Mouse (Mus musculus) gastrocnemius, postnatal 36 days (tissue): ENCODE results near the gene Galnt10. TPM values are rescaled to one million over a fixed set of nuclear protein-coding genes. Genes with fewer than 3 reads are reported as not detected.

Experiments used
- DNase-seq, 2 experiments: peaks; one replicate each; pipeline ENCODE4 v3.0.0; 2022
- intact Hi-C: fragments of 180-260 bp; cut with DNase I; formaldehyde crosslinking; loops from one replicate; pipeline ENCODE4 v1.15.1; 2025
- long read RNA-seq, 2 experiments: library from polyadenylated mRNA; stranded (forward); transcript quantifications; one replicate each; pipeline ENCODE4 v2.0.0; 2021
- total RNA-seq, 2 experiments: library from RNA; stranded (reverse); gene quantifications; 2 replicates each; pipeline ENCODE4 v1.2.3; 2021

Gene Galnt10
- total RNA-seq: 1 to 10 TPM; 5.2 to 6.3 TPM
- long read RNA-seq, experiment 1, full-length matches to known transcripts: 1 of 6 reads
- long read RNA-seq, experiment 1, partial matches to known transcripts: 4 of 6 reads
- long read RNA-seq, experiment 1, other reads (novel, unspliced or antisense): 1 of 6 reads
- long read RNA-seq, experiment 2, full-length matches to known transcripts: 3 of 3 reads
- long read RNA-seq, experiment 2, partial matches to known transcripts: 0 of 3 reads
- long read RNA-seq, experiment 2, other reads (novel, unspliced or antisense): 0 of 3 reads

DNA sequence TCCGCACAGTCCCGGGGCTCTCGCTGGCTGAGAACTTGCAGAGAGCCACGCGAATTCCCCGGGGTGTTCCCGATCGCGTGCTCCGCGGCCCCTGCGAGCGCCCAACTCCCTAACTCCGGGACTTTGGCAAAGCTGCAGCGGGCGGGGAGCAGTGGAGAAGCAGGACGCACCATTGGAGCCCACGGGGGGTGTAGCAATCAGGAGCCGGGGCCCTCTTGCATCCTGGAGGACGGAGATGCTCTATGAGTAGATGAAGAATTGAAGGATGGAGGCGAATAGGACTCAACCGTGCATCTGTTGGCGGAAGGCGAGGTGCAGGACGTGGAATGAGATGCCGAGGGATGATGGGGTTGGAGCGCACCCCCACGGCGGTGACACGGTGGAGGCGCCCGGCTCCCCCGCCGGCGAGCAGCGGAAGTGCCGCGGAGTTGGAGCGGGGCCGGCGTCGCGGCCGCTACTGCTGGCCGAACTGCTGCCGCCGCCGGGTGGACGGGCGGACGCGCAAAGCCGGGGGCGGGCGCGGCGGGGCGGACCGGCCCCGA, at the start of gene Galnt10:
Gene Galnt10 (plus strand): TSS at position 425 of the 542 bp plus-strand sequence.
- intact Hi-C loops: loop anchor here (5.0 to 10.0 kb wide), 2 partner anchors 37 to 80 kb away; no protein-coding TSS in a partner anchor

DNA sequence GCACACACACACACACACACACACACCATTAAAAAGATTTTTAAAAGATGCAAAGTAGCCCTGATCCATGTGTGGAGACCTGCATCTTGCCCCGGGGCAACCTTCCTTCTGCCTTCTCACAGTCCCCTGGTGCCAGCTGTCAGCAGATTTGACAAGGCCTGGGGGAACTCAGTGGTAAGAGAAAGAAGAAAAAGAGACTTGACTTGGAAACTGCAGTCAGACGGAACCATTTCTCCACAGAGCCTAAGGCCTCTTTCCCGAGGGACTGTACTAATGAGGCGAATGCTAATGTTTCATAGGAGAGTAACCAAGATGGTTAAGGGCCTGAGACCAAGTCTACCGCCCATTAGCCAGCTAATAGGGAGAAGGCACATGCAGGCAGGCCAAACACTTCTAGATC, 49.3 kb upstream of the Galnt10 start:
- no peak for DNase-seq
- intact Hi-C loops: no loop called here

More for the DNA sequence above, at the start of gene Galnt10:
- DNase-seq: peak; percentile 86 to 91

DNA sequence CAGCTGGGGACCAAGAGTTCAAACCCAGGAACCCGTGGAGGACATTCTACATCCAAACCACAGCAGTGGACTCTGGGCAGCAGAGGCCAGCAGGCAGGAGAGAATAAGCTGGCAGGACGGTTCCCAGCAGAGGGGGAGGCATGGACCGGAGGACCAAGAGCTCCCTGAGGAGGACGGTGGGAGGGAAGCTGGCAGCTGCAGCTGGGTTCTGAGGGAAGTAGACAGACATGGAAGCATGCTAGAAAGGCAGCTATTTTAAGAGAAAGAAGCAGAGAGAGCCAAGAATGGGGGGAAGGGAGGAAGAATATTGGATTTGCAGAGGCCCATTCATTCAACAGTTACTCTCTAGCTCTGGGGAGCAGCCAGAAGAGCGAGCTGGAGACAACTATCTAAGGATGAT, 47.1 kb upstream of the Galnt10 start:
- intact Hi-C loops: no loop called here
- no peak for DNase-seq

DNA sequence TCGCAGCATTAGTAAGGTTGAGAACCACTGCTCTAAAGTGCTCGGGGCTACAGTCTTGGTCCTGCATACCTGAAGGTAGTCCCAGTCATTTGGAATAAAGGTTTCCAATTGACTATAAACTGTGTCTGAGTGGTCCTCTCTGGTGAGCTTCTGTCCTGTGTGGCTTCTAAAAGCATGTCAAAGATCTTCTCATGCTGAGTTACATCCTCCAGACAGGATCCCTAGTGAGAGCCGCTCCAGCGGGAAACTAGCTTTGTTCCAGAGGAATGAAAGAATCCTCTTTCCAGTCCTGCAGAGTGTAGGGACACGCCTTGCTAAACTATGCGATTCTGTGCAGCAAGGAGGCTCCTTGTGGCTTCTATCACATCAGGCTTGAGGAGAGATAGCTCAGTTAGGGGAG, 45.9 kb upstream of the Galnt10 start:
- intact Hi-C loops: no loop called here

DNA sequence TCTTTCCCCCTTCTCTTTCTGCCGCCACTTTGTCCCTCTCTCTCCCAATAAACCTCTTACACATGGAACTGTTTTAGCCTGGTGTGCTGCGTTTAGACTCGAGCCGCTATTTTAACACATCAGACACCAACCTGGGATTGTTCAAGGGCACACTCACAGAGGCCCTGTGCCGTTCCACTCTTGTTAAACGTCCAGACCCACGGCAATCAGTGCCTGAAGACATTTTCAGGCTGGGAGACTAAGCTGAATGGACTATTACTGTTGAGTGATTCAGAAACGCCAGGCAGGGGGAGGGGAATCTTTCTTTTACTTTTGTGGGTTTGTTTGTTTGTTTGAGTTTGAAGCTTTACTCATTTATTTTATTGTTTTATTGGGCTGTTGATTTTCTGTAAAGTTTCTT, 45.1 kb upstream of the Galnt10 start:
- DNase-seq: no peak
- intact Hi-C loops: no loop called here

More for the DNA sequence above, 45.9 kb upstream of the Galnt10 start:
- DNase-seq: no peak

DNA sequence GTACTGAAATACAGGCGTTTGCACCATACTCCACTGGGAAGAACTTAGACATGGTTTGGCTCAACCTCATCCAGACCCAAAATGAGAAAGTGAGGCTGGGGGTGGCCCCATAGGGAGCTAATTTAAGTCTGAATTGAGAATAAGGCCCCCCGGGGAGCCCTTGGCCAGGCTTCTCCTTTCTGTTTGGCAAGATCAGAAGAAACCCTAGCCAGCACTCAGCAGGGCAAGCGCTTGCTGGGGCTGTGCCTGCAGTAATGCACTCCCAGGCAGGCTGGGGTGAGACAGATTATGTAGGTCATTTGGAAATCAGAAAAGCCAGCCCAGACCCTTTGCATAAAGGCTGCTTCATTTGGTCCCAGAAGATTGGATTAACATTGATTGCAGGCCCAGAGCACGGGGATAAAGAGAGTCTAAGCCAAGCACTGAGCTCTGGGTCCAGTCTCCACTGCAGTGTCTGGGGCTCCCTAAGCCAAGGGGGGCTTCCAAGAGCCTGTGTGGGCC, 44.6 kb upstream of the Galnt10 start:
- peak in 1 of 2 experiments; percentile 33 for DNase-seq
- intact Hi-C loops: no loop called here

DNA sequence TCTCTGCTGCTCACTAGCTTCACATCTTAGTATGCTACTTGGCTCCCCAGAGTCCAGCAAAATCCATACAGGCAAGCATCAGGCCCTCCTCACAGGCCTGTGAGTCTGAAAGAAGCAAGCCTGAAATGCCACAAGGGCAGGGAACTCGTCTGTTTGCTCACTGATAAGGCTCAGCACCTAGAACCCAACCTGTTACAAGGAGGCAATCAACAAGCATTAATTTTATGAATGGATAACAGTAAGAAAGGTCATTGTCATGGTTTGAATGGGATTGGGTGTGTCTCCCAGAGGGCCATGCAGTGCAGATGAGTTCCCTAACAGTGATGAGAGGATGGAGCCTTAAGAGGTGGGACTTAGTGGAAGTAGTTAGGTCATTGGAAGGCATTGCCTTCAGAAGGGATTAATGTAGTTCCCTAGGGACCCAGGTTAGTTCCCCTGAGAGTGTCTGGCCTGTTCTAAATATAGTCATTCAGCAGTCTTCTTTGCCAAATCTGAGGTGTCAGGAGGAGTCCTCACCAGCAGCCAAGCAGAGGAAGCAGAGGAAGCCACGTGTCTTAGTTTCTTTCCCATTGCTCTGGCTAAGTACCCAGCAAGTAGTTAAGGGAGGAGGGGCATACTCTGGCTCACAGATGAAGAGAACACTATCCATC, 43.3 kb upstream of the Galnt10 start:
- DNase-seq: no peak
- intact Hi-C loops: no loop called here

DNA sequence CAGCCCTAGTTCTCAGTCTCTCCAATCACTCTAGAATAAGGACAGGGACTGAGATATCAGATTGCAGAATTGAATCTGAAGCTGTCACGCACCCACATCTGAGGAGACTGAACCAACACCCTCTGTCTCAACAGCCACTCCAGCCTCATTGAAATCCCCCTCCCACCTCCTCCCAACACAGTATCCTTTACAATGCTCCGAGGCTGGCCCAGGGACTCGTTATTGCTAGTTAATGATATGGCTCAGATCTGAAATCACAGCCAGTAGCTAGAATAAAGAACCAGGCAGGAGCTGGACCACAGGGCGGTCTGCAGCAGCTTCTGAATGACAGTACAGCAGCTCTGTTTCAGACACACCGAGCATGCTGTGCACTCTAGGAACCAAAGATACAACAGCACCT, 40.2 kb upstream of the Galnt10 start:
- no peak for DNase-seq
- intact Hi-C loops: no loop called here

DNA sequence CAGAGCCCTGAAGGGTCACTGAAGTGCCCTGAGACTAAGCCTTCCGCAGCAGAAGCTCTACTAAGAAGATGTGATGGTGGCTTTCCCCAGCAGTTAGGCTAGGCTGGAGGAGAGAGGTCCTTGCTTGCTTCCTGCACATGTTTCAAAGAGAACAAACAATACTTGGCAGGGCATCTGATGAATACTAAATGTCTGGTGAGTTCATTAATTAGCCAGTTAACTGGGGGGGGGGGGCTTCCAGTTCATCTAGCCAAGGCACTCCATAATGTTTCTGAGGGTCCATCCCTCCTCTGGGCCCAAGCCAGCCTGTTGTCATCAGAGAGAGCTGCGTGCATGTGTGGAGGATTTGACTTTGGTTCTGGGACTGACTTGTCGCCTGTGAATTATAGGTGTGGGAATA, 39.6 kb upstream of the Galnt10 start:
- intact Hi-C loops: no loop called here
- DNase-seq: no peak

DNA sequence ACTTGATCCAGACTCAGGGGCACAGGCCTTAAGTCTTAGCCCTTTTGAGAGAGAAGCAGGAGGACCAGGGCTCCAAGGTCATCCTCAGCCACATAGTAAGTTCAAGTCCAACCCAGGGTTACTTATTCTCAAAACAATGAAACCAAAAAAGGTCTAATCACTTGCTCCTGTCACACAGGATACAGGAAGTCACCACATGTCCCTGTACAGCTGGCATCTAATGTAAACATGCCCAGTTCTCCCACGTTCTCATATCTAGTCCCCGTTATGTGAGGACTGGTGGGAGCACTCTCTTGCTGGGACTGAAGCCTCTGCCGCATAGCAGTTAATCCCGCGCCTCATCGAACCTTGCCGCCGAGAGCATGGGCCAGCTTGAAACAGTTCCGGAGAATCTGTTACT, 30.7 kb upstream of the Galnt10 start:
- intact Hi-C loops: no loop called here
- no peak for DNase-seq

DNA sequence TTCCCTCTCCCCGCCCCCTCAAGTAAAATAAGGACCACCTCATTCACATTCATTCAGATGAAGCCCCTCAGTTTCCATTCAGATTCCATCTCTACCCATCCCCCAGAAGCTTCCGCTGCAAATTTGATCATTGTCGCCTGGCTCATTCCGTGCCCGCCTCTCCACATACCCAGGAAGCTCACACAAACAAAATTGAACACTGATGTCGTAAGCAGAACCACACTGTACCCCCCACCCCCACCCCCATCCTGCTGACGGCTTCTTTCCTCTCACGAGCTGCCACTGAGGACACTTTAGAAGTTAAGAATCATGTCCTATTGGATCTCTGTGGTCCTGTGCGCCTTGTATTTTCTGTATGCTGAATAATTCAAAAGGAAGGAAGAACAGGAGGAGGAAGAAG, 30.0 kb upstream of the Galnt10 start:
- intact Hi-C loops: no loop called here

DNA sequence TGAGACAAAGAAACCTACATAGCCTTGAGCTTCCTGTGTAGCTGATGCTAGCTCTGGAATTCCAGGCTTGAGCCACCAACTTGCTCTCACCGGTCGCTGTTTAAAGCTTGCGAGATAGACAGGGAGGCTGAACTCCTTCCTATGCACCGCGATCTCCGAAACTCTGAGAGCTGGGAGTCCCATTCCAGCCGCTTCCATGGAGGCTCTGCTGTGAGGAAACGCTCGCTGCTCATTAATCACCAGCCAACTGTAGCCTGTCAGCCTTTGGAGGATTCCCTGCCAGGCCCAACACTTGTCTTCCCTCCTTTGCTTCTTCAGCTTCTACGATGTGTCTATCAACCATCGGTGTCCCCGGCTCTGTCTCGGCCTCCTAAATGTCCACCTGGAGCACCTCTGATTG, 29.4 kb upstream of the Galnt10 start:
- DNase-seq: no peak
- intact Hi-C loops: no loop called here

More for the DNA sequence above, 30.0 kb upstream of the Galnt10 start:
- no peak for DNase-seq

DNA sequence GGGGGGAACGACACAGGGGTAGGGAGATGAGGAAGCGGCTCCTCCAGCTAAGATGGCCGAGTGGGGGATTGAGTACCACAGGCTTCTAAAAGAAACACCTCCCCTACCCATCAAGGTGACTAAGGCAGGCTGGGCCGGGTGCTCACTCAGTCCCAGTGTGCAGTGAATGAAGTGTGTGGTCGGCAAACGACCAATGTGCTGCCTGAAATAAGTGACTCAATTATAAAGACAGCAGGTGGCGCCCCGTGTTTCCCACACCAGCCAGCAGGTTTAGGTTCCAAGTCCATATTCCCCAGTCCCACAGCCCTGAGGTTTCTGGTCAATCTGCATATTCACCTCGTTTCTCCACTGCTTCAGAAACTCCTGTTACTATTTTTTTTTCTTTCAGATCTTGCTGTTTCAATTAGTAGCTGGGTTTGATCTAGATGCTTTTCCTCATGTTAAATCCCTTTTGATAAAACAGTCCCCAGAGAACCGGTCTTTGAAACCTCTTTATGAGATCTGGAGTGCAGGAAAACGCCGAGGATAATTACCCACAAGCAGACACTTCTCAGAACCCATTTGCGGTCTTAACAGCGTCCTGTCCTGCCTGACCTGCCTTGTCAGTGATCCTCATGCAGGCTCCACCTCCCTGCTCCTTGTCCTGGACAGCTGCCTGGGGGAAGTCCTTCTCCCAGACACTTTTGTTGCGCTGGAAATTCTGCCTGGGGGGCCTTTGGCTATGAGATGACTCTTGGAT, 27.5 kb upstream of the Galnt10 start:
- intact Hi-C loops: loop anchor here (1.0 kb wide), 1 partner anchor 161 kb away; no protein-coding TSS in a partner anchor
- DNase-seq: peak; percentile 41 to 45

DNA sequence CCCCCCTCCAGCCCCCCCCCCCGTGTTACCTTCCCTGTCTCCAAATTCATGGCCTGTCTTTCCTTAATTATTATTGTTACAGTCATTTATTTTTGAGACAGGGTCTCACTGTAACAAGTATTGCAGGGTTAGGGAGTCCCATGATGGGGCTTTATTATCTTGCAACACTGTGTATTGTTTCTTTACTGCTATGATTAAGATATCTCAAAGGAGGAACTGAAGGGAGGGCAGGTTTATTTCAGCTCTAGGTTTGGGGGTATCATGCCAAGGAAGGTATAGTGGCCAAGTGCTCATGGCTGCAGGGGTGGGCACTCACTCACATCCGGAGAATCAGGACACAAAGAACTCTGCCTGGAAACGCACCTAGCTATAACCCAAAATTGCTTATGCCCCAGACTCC, 23.8 kb upstream of the Galnt10 start:
- DNase-seq: no peak
- intact Hi-C loops: no loop called here

DNA sequence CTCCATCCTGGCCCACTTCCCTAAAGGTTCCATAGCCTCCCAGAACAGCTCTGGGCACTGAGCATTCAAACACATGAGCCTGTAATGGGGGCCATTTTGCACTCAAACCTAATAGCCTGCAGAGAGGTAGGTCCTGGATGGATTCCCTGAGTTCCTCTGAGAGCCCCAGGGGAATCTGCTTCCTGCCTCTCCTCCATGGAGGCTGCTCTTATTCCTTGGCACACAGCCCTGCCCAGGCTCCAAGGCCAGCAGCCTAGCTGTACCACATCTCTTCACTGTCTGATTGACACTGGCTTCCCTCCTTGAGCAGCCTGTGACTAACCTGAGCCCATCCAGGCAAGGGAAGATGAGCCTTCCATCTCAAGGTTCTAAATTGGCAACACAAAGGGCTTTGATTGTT, 23.4 kb upstream of the Galnt10 start:
- no peak for DNase-seq
- intact Hi-C loops: no loop called here

DNA sequence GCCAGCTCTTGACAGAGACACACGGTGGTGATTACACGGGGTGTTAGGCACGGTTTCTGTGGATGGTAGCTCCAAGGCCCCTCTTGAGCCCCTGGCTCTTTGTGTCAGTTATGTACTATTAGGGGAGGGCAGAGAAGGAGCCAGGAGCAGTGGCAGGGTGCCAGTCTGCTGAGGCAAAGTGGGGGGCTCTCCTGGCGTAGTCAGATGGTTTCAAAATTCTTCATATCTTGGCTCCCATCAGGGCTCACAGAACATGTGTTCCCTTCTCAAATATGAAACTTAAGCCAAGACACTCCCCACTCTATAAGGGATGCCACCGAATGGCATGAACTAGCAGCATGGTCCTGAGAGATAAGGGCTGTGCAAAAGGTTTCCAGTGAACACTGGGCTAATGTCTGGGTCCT, 20.8 kb upstream of the Galnt10 start:
- intact Hi-C loops: no loop called here
- DNase-seq: no peak

DNA sequence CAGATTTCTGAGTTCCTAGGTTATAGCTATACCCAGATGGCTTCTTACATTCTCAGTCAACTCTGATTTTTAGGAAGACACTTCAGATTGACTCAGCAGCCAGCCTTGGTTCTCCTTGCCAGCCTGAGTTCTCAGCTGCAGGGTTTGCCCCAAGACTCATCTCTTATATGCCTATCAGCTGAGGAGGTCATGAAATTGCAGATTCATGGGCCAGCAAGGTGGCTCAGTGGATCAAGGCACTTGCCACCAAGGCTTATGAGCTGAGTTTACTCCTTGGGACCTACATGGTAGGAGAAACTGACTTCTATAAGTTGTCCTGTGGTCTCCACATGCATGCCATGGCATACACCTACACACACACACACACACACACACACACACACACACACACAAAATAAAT, 19.8 kb upstream of the Galnt10 start:
- intact Hi-C loops: no loop called here

DNA sequence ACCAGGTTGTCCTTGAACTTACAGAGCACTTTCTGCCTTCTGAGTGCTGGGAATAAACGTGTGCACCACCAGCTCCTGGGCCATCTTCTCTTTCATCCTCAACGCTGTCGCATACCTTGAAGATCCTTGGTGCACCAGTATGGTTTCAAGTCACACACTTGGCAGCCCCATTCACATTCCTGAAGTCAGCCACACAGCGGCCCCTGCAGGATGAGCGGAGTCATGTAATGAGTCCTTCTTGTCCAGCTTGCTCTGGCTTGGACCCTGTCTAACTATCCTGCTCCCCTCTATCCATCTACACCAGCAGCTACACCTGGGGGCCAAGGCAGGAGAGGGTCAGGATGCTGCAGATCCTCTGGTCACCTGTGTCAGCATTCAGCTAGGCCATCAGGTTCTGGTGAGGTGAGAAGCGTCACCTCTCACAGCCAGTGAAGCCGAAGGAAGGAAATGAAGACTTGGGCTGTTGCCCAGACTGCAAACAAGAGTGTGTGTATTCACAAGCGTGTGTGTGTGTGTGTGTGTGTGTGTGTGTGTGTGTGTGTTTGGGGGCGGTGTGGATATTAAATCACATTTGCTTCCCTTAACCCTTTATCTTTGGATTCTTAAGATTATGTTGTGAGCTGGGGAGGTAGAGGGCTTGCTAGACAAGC, 18.0 kb upstream of the Galnt10 start:
- intact Hi-C loops: loop anchor here (2.0 kb wide), 1 partner anchor 78 kb away; no protein-coding TSS in a partner anchor
- DNase-seq: peak in 1 of 2 experiments; percentile 59

More for the DNA sequence above, 19.8 kb upstream of the Galnt10 start:
- no peak for DNase-seq

DNA sequence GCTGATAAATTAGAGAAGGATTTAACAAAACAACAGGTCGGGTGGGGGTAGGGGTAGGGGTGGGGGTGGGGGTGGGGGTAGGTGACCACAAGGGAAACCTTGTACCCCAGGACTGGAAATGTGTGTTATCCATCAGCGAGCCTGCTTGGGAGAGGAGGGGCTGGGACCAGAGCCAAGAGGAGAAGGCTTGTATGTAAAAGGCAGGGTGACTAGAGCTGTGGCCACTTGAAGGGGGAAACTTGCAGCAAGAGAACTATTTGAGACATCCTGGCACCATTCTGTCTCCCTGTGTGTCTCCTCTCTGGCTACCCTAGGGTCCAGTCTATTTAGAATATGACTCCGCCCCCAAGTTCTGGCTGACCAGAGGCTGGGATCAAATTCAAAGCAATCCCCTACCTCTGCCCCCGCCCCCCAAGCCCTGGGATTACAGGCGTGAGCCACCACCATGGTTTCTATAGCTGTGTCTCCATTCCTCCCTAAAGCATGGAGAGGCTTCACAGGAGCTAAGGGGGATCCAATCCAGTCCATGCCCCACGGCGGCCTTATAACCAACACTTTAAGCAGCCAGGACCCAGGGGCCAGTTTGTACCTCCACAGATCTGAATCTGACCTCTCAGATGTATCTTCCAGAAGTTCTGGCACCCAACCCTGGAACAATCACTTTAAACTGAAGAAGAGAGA, 13.3 kb upstream of the Galnt10 start:
- DNase-seq: no peak
- intact Hi-C loops: no loop called here

DNA sequence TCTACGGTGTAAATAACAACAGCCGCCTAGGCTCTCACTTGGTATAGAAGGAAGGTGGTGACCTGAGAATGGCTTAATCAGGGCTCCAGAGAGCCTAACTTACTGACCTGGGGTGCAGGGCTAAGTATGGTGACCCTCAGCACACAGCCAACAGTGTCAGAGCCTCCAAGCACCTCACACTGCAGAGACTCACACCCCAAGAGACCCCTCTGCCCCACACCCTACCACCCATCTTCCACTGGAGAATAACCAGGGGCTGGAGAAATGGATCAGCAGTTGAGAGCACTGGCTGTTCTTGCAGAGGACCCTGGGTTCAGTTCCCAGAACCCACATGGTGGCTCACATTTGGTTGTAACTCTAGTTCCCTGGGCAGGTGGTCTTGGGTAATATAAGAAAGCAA, 12.2 kb upstream of the Galnt10 start:
- DNase-seq: no peak
- intact Hi-C loops: no loop called here
